Mouse (Mus musculus) right cerebral cortex, postnatal 10 days (tissue): ENCODE measurements around the gene Naa25.

Experiments
- DNase-seq, 2 experiments: peaks; one replicate each; pipeline ENCODE4 v3.0.0; 2021; ENCODE audit warnings: low spot score in 2 of 2

Gene Naa25

GRCm38 (mm10) chr5:121397187-121398145, at the start of gene Naa25:
Gene Naa25, plus strand, starts transcription at chr5:121397936.
- peak; percentile 97 to 98 for DNase-seq

GRCm38 (mm10) chr5:121359229-121359628, 38.5 kb upstream of the Naa25 start:
- no peak for DNase-seq

GRCm38 (mm10) chr5:121361696-121362095, 36.0 kb upstream of the Naa25 start:
- no peak for DNase-seq

GRCm38 (mm10) chr5:121363441-121363840, 34.3 kb upstream of the Naa25 start:
- no peak for DNase-seq

GRCm38 (mm10) chr5:121366449-121367225, 31.1 kb upstream of the Naa25 start:
- no peak for DNase-seq

- no peak for DNase-seq
Observed at GRCm38 (mm10) chr5:121367255-121367654, 30.5 kb upstream of the Naa25 start.

GRCm38 (mm10) chr5:121371712-121372111, 26.0 kb upstream of the Naa25 start:
- no peak for DNase-seq

- DNase-seq, result no peak
Observed at GRCm38 (mm10) chr5:121374790-121375189, 22.9 kb upstream of the Naa25 start.

GRCm38 (mm10) chr5:121376972-121377371, 20.8 kb upstream of the Naa25 start:
- peak in 1 of 2 experiments; percentile 68 for DNase-seq

GRCm38 (mm10) chr5:121378678-121379256, 19.0 kb upstream of the Naa25 start:
- DNase-seq, result no peak

GRCm38 (mm10) chr5:121380692-121381091, 17.0 kb upstream of the Naa25 start:
- DNase-seq, result no peak

- peak in 1 of 2 experiments; percentile 42 for DNase-seq
Observed at GRCm38 (mm10) chr5:121383857-121384756, 13.6 kb upstream of the Naa25 start.

- DNase-seq, result peak; percentile 55 to 68
Observed at GRCm38 (mm10) chr5:121384757-121385460, 12.8 kb upstream of the Naa25 start.

GRCm38 (mm10) chr5:121385461-121386119, 12.1 kb upstream of the Naa25 start, which contains the start of gene Trafd1:
Gene Trafd1, minus strand, starts transcription at chr5:121385632.
- peak; percentile 97 for DNase-seq

- peak in 1 of 2 experiments; percentile 42 for DNase-seq
Observed at GRCm38 (mm10) chr5:121386120-121386909, 11.4 kb upstream of the Naa25 start.

- DNase-seq, result peak in 1 of 2 experiments; percentile 43
Observed at GRCm38 (mm10) chr5:121387126-121387525, 10.6 kb upstream of the Naa25 start.

GRCm38 (mm10) chr5:121389106-121389505, 8.6 kb upstream of the Naa25 start:
- DNase-seq, result peak in 1 of 2 experiments; percentile 46

GRCm38 (mm10) chr5:121389691-121390090, 8.0 kb upstream of the Naa25 start:
- DNase-seq, result no peak
